Mouse (Mus musculus): ENCODE data around the gene Dnah17.

DNA sequence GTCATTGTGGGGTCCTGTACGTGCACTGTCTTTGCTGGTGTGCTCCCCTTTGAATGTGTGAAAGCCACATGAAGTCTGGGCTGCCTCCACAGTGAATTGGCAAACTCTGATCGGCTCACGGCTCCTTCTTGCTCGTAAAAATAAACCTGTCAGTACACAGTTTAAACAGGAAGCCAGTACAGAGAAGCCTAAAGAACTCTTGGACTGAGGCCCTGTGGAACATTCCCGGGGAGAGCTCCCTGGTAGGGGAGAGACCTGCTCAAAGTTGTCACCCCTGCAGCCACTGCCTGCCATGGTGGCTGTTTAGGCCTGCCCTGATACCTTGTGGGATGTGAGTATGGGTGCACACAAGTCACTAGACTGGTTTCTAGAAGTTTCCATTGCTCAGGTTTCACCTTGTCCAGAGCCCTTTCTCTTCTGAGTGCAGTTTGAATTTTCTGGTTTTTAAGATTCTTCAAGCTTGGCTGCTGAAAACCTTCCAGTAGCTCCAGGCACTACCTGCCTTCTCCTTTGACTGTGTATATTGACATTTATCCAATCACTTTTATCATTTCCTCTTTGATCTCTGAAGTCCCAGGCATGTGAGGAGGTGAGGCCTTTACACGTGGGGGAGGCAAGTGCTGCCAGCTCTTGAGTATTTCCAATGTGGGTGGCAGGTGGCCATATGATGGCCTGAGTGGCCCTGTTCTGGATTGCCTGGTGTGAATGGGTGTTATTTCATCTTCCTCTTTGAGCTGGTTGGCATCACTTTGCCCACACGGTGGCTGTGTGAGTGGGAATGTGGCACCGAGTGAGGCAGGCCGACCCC, 136.0 kb downstream of the Dnah17 start:
- no peak for TF ChIP-seq CTCF (IDR thresholded peaks at IDR 0.05)
- no peak for TF ChIP-seq POLR2A (IDR thresholded peaks at IDR 0.05; ENCODE audit: insufficient read depth, low read depth, low read length)

Data from heart, adult 2 months (tissue).